Mouse (Mus musculus) 416B (cell line): ENCODE results near the gene Prelid3b.

Experiments used
- DNase-seq: peaks from one replicate; pipeline ENCODE4 v3.0.0; 2011; ENCODE audit warnings: low read depth

The Prelid3b gene

DNA sequence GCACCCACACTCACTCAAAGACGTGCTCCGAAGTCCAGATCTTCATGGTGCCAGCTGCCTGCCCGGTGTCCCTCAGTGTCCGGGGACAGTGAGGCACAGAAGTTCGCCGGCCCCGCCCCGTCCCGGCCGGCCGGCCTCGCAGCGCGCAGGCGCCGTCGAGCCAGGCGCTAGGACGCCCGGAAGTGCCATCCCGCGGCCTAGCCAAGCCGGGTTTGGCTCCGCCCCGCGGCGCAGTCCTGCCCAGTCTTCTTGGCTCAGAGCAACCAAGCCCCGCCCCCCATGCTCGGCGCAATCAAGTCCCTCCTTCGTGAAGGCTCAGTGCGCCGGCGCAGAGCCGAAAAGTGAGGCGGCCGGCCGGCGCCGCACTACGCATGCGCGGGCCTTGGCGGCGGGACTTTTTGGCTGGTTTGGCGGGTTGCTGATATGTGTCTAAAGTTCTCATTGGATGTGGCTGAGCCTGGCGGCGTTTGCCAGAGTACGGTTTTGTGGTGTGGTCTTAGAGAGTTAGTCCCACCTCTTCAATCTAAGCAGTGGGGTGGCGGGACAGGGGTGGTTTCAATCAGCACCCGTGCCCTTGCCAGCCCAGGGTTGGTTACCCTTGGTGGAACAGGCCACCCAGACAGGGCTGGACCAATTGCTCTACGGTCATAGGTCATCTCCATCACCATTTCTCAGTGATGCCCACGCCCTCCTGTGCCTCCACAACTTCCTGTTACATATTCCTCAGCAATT is at the start of gene Prelid3b:
TSS of gene Prelid3b (minus strand) at position 264 of the 732 bp plus-strand sequence.
- peak; percentile 99 for DNase-seq

- DNase-seq: no peak
Observed at GRCm38 (mm10) chr2:174522134-174522533, 49.3 kb upstream of the Prelid3b start.

DNA sequence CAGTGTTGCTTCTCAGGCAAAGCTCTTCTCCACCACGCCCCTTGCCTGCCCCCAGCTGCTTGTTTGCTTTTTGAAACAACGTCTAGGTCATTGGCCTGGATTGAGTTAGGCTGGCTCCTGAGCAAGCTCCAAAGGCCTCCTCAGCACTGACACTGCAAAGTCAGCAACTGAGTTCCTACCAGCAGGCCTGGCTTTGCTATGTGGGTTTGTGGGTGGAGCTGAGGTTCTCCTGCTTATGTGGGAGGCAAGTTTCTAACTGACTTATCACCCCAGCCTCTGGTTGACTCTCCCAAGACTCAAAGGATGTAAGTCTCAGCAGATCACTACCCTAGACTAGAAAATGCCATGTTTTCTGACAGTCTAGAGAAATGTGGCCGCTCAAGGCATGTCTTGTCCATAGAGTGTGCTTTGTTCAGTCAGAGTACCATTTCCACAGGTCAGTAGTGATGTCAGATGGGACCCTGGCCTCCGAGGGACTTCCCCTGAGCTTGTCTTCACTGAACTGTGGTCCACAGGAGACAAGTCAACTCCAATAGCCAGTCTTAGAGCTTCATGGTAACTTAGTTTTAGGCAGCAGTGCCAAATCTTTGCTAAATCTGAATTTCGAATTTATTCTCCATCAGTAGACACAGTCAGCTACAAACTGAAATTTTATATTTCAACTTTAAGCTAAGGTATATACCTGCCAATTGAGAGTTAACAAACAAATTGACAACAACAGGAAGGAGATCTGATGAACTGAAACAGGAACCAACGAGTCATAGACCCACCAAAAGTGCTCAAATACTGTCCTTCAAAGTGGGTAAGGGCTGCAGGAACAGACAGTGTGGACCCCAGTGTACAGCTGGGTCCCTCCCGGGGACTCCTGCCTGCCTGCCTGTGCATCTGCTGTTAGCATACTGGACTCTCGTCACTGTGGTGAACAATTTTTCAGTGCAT is 44.5 kb upstream of the Prelid3b start:
- no peak for DNase-seq

DNA sequence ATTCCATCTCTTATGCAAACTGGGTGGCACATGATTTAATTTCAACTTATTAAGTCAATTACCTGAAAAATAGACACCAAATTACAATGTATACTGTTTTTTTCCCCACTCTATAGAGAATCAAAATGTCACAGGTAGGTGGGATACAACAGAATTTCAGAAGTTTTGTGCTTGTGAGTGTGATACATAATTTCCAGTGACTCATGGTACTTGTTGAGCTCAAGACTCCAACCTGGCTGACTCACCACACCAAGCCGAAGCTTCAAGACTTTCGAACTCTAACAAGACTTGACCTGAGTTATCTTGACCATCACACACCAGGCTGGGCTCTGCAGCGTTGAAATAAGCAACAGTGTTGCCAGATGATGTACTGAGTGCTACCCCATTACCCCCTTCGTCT is 42.0 kb upstream of the Prelid3b start:
- DNase-seq: no peak

DNA sequence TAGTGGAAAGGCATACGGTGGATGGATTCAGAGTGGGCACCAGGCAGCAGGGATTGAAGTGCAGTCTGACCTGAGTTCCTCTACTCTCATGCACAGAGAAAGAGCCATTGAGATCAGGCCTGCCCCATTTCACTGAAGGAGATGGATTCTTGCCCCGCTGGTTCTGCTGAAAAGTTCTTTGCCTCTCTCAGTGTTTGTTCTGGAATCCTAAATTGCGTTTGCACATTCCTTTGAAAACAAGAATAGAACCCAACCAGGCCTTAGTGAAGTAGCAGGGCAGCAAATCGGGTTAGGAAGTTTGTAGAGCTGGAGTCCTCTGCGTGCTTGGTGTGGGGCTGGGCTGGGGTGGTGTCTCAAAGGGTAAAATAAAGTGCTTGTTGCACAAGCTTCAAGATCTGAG is 40.9 kb upstream of the Prelid3b start:
- no peak for DNase-seq

- DNase-seq: no peak
Observed at GRCm38 (mm10) chr2:174509825-174510224, 36.9 kb upstream of the Prelid3b start.

GRCm38 (mm10) chr2:174507998-174508397 is 35.1 kb upstream of the Prelid3b start:
- no peak for DNase-seq

DNA sequence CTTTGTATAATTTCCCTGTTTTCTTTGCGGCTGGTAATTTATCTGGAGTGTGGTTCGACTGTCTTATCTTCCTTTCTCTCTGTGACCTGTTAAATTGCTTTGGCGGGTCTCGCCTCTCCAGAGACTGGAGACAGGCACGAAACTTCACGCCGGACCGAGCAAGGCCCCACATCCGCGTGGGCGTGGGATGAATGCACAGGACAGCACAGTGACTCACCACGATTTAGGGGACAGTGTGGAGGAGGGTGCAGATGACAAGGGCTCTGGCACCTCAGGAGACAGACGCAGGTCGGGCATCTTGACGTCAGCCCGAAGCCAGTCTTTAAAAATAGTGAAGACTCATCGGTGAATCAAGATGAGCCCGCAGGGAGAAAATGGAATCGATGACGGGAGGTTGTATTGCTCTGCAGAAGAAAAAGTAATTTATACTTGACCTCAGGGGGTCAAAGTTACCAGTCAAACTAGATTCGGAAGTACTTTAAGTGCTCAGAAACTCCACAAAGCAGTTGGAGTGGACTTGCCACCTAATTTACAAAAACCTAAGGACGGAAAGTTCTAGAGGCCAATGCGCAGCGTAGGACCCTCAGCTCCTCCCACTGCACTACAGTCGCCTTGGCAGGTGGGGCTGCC is 30.1 kb upstream of the Prelid3b start:
- DNase-seq: no peak

- DNase-seq: no peak
Observed at GRCm38 (mm10) chr2:174502321-174502720, 29.4 kb upstream of the Prelid3b start.

GRCm38 (mm10) chr2:174501517-174501916 is 28.6 kb upstream of the Prelid3b start:
- DNase-seq: no peak

GRCm38 (mm10) chr2:174500814-174501503 is 28.1 kb upstream of the Prelid3b start:
- no peak for DNase-seq

DNA sequence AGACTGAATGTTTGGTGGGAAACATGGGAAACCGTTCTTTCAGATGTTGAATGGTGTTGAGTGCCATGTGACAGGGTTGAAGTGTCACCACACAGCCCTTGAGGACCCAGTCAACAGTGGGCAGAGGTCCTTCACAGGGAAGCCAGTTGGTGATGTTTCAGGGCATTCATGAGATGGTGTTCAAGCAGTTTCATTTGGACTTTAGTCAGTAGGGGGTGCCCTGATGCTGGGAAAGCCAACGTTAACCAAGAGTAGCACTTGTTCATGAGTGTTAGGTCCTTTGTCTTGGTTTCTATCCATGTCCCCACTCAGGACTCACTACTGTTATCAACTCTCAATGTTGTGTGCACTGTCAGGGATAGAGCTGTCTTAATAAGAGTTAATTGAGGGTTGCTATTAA is 20.0 kb upstream of the Prelid3b start:
- no peak for DNase-seq

GRCm38 (mm10) chr2:174487005-174487404 is 14.1 kb upstream of the Prelid3b start:
- DNase-seq: no peak

- no peak for DNase-seq
Observed at GRCm38 (mm10) chr2:174478746-174479145, 5.9 kb upstream of the Prelid3b start.

DNA sequence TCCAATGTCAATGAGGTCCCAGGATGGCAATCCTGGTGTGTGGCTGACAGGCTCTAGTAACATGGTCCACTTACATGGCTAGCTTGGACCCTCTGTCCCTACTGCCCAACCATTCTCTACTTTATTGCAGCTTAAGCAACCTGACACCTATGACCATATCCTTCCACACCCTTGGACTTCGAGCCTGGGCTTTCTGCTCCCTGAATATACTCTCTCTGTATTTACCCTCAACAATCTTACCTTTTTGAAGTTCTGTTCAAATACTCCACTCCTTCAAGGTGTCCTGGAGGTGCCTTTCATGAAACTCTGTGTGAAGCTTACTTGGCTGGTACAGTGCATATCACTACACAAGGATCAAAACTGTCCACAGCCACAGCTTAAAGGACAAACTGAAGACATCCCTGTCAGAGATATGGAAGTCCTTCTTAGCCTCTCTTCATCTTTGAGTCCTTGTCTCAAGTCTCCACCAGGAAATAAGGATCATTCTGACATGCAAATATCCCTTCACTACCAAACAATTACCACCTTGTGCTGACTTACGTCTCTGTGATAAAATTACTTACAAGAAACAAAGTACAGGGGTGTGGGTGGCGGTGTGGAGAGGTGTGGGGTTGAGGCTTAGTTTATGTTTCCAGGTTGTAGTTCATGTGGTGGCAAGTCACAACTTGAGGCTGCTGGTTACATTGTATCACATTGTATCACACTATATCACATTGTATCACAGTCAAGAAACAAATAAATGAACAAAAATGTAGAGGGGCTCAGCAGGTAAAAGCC is 4.8 kb upstream of the Prelid3b start:
- no peak for DNase-seq

- no peak for DNase-seq
Observed at GRCm38 (mm10) chr2:174473550-174473927, 658 bp upstream of the Prelid3b start.

- DNase-seq: no peak
Observed at GRCm38 (mm10) chr2:174472407-174472806, 474 bp downstream of the Prelid3b start.

GRCm38 (mm10) chr2:174470786-174471405 is 2.0 kb downstream of the Prelid3b start:
- no peak for DNase-seq

DNA sequence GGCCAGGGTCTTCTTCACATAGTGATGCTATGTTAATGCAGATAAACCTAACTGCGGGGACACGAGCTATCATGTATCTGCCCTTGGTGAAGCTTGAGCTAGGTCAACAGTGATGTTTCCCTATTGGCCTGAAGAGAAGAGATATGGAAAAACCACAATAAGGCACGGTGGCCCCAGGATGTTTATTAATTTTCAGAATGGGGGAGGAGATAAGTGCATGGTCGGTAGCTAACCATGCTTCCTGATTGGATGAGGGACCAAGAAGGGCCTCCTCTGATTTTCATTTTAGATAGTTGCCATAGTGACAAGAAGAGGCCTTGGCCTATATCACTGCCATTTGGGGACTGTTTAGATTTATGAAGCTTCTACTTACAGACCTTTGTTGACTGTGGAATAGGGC is 2.5 kb downstream of the Prelid3b start:
- peak; percentile 37 for DNase-seq

GRCm38 (mm10) chr2:174463789-174464523 is 8.9 kb downstream of the Prelid3b start, which contains the start of gene Atp5e:
Gene Atp5e (minus strand): TSS chr2:174464105.
- peak; percentile 90 for DNase-seq
